Mouse (Mus musculus) layer of hippocampus, postnatal 25 days (tissue): Measurements from ENCODE around the gene Ly6g6d. TPM values are rescaled to one million over a fixed set of nuclear protein-coding genes. Genes with fewer than 3 reads are reported as not detected.
A peak's percentile ranks its signal among the peaks of the same experiment; 100 is the strongest.

Experiments
- DNase-seq, 2 experiments: peaks; one replicate each; pipeline ENCODE4 v3.0.0; 2022; ENCODE audit warnings: mixed read lengths in 2 of 2, low spot score in 1 of 2; ENCODE audit errors: extremely low spot score in 1 of 2
- total RNA-seq, 2 experiments: library from RNA; stranded (reverse); gene quantifications; 2 replicates each; pipeline ENCODE4 v1.2.3; 2021

Gene Ly6g6d
- total RNA-seq, 2 experiments from 2014 or later = 0.80 to 1.2 TPM

- no peak for DNase-seq
Measured at GRCm38 (mm10) chr17:35100196-35100765, 22.4 kb upstream of the Ly6g6d start.

GRCm38 (mm10) chr17:35097164-35097655 lies 19.3 kb upstream of the Ly6g6d start:
- DNase-seq = no peak

- no peak for DNase-seq
Measured at GRCm38 (mm10) chr17:35096597-35096996, 18.7 kb upstream of the Ly6g6d start.

GRCm38 (mm10) chr17:35094475-35095365 lies 16.9 kb upstream of the Ly6g6d start:
- no peak for DNase-seq

- DNase-seq = no peak
Measured at GRCm38 (mm10) chr17:35092403-35093198, 14.7 kb upstream of the Ly6g6d start.

- no peak for DNase-seq
Measured at GRCm38 (mm10) chr17:35090166-35090932, 12.5 kb upstream of the Ly6g6d start.

- DNase-seq = peak; percentile 86 to 94
Measured at GRCm38 (mm10) chr17:35088825-35089644, 11.2 kb upstream of the Ly6g6d start, which contains the start of gene Abhd16a. Gene Abhd16a, plus strand, starts transcription at chr17:35089263.

- no peak for DNase-seq
Measured at GRCm38 (mm10) chr17:35088151-35088550, 10.3 kb upstream of the Ly6g6d start.

GRCm38 (mm10) chr17:35085208-35085865 lies 7.5 kb upstream of the Ly6g6d start, which contains the start of gene Ly6g6f:
Gene Ly6g6f, minus strand, starts transcription at chr17:35085610.
- DNase-seq = no peak

- no peak for DNase-seq
Measured at GRCm38 (mm10) chr17:35083929-35084497, 6.1 kb upstream of the Ly6g6d start.

GRCm38 (mm10) chr17:35082841-35083576 lies 5.1 kb upstream of the Ly6g6d start:
- DNase-seq = no peak

GRCm38 (mm10) chr17:35080710-35081109 lies 2.8 kb upstream of the Ly6g6d start:
- no peak for DNase-seq

GRCm38 (mm10) chr17:35080248-35080647 lies 2.4 kb upstream of the Ly6g6d start:
- DNase-seq = no peak

GRCm38 (mm10) chr17:35079778-35080177 lies 1.9 kb upstream of the Ly6g6d start:
- DNase-seq = no peak

- no peak for DNase-seq
Measured at GRCm38 (mm10) chr17:35077285-35077684, 580 bp downstream of the Ly6g6d start.

GRCm38 (mm10) chr17:35076507-35077176 lies 1.2 kb downstream of the Ly6g6d start, which contains the start of gene Ly6g6e:
Gene Ly6g6e, plus strand, starts transcription at chr17:35076902.
- DNase-seq = no peak

- no peak for DNase-seq
Measured at GRCm38 (mm10) chr17:35074097-35074496, 3.8 kb downstream of the Ly6g6d start.
